Mouse (Mus musculus) megakaryocyte, adult 5-6 weeks (primary cell): ENCODE results near the gene Gpr55. TPM values are rescaled to one million over a fixed set of nuclear protein-coding genes. Genes with fewer than 3 reads are reported as not detected.
"Not testable (repeated sequence)": the region's sequence is repeated elsewhere in the genome, so short reads cannot be mapped to it uniquely, and the experiment has no call there.

Source experiments
- ATAC-seq: 2 replicates; pipeline ENCODE4 v1.8.0; 2016; ENCODE audit warnings: mild to moderate bottlenecking, inconsistent platforms; ENCODE audit not compliant: poor library complexity, severe bottlenecking
- total RNA-seq, 2 experiments: library from RNA; stranded (forward) in 1 of 2; stranded (reverse) in 1 of 2; fragments of 153-499, 151-499 nt in 1 of 2; fragments of 221-1000, 200-1000 nt in 1 of 2; gene quantifications; 2 replicates each; pipeline versions ENCODE4 v1.2.3 to v1.2.4; 2015 to 2017

The Gpr55 gene
- 0.07 TPM in 2 replicates for total RNA-seq (2015)
- 0.33 and 0.53 TPM in 2 replicates for total RNA-seq (2017)

DNA sequence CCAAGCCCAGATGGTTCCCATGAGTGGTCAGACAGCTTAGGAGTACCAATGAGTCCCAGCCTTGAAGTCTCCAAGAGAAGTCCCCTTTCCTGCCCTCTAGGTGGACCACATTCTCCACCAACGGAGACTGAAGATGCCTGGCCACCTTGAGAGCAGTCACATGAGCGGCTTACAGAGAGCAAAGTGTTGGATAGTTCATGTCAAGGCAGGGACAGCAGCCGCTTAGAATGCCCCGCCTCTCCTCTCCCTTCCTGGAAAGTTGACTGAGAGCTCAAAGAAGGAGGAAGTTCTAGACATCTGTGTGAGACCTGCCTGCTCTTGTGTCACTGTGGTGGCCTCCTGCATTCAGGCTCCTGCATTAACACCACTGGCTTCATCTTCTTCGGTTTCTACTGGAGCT lies at the start of gene Gpr55:
Gpr55 (minus strand) TSS at position 135 of the 400 bp plus-strand sequence.
- ATAC-seq, result peak; percentile 78

DNA sequence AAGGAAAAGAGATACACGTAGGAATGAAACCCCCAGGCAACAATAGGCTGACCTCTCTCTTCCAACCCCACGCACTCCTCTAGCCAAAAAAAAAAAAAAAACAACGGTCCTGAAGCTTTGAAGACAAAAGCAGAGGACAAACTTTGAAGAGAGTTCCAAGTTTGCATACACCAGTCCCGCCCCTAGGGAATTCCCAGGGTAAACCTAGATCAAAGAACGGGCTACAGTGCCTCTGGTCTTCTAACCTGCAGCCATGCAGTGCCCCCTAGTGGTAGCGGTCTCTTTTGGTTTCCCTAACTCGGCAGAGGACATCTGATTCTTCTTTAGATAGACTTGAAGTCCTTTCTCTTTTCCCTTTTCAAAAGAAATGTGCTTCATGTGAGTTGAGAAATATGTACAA lies 47.0 kb upstream of the Gpr55 start:
- peak; percentile 77 for ATAC-seq

DNA sequence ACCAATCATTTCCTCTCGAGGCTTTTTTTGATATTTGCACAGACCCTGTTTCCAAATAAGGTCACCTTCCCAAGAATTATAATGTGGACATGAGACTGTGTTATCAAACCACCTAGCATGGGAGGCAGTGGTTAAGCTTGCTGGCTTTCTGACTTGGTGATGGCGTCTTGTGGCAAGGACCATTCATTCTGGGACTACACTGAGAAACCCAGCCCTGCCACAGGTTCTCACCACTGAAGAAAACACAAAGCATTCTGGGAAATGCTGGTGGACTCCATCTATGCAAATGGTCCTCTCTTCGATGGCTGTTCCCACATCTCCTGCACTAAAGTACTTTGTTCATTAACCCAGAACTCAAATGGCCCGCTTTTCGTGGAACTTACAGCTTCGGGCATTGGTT lies 45.2 kb upstream of the Gpr55 start:
- ATAC-seq, result no peak

DNA sequence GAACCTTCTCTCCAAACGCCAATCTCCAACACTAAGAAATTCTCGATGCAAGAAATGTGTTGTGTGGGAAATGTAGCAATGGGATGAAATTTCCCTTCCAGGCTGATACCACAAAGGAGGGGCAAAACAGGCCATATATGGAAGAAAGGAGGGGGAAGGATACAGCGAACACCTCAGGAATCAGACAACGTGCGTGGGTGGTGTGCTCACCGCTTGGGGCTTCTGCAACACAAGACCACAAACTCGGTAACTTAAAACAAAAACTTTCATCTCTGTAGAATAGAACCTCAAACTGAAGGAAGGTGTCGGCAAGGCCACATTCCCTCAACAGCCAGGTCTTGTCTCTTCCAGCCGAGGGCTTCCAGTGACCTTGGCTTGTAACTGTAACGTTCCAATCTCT lies 44.7 kb upstream of the Gpr55 start:
- ATAC-seq, result no peak

DNA sequence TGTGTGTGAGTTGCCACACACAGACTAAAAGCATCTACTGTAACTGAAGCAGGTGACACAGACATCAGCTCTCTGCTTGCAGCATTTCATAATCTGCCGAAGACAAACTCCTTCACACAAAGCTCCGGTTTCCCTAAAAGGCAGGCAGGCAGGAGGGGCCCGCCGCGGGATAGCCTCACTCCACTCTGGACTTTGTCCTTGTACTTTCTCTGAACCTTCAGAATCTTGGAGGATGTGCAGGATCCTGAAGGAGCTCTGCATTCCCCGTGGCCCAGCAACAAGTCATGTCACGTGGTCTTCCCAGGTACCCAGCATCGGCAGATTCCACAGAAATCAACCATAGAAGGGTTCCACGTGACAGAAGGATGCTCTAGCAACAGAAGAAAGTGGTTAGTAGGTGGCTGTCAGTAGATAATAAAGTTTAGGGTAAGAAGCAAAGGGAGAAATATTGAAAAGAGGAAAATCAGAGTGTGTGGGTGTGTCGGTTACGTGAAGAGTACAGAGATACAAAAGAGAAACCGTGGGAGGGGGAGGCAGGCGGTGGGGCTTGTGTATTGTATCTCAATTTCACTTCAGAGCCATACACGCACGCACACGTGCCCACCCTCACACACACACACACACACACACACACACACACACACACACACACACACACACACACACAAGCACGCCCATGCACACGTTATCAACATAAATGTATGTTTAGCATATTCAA lies 39.2 kb upstream of the Gpr55 start:
- ATAC-seq, result no peak

DNA sequence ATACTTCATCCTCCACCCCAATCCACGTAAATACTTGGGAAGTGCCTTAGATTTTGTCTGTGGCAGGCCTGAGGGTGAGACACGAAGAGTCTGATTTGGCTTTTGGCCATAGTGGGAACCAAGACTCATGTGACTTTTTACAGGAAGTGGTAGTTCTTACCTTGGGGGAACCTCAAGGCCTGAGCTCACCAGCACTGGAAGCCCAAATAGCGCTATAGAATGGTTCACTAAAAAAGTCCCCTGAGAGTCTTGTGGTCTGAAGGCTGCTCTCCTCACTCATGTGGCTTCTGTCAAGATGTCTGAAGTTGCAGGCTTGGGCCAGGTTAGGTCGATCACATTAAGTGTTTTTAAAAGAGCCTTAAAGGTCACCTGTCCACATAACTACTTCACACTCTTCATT lies 37.2 kb upstream of the Gpr55 start:
- peak; percentile 54 for ATAC-seq

DNA sequence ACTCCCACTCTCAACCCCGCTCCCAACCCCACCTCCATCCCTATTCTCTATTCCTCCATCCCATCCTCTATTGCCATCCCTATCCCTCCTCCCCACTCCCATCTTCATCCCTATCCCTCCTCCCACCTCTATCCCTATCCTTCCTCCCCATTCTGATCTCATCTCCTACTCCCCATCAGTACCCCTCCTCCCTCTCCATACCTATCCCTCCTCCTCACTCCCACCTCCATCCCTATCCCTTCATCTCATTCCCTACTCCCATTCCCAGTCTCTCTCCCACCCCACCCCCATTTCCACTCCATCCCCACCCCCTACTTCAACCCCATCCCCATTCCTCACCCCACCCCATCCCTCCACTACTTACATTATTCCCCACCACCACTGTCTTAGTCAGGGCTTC lies 36.4 kb upstream of the Gpr55 start:
- ATAC-seq, result no peak

DNA sequence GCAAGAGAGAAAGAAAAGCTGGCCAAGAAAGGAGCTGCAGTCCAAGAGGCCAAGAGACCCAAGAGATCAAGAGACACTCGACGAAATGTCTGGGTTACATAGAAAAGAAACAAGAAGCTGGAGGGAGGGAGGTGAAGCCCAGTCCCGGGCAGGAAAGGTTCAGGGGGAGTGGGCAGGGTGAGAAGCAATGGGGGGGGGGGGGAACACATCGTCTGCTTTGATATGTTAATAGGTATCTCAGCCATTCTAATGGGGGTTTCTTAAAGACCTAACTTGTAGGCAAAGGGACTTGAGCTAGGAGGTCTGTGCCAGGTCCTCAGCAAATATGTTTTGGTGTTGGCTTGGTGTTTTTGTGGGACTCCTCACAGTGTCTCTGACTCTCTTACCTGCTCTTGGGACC lies 32.7 kb upstream of the Gpr55 start:
- ATAC-seq, result no peak

DNA sequence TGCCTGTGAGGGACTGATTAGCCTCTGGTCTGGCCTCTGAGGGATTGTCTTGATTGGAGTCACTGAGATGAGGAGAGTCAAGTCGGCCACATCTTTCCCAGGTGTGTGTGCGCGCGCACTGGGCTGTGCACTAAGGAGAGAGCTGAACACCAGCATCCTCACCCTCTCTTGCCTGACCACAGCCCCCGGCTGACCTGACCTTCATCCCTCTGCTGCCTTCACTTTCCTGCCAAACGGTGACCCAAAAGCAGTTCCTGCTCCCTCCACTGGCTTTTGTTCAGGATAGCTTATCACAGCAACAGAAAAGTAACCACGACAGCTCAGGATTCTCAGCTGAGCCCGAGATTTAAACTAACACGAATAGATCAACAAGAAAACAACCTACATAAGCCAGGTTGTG lies 31.4 kb upstream of the Gpr55 start:
- no peak for ATAC-seq

DNA sequence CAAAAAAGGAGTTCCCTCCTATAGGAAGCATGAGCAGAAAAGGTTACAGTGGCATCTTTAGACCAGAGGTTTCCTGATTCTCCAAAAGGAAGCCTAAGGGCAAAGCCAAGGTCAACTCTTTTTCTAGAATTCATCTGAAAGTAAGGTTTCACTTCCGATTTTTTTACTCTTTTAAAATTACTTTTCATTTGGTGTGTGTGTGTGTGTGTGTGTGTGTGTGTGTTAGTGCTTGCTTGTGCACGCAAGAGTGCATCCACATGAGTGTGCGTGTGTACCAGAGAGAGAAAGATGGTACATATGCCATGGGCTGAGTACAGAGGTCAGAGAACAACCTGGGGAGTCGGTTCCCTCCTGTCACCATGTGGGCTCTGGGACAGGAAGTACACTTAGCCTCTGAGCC lies 28.1 kb upstream of the Gpr55 start:
- not testable (repeated sequence) for ATAC-seq

DNA sequence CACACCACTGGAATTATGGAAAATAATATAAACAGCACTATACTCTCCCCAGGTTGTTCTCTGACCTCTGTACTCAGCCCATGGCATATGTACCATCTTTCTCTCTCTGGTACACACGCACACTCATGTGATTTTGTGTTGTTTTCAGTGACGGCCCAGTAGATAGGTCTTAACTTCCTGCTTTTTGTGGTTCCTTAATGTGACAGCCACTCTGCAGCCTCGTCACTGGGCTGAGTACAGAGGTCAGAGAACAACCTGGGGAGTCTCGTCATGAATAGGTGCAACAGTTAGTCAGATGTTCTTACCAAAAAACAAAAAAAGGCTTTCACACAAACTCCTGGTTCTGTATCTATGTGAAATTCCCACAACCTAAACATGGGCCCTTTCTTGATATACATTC lies 27.5 kb upstream of the Gpr55 start:
- peak; percentile 89 for ATAC-seq

DNA sequence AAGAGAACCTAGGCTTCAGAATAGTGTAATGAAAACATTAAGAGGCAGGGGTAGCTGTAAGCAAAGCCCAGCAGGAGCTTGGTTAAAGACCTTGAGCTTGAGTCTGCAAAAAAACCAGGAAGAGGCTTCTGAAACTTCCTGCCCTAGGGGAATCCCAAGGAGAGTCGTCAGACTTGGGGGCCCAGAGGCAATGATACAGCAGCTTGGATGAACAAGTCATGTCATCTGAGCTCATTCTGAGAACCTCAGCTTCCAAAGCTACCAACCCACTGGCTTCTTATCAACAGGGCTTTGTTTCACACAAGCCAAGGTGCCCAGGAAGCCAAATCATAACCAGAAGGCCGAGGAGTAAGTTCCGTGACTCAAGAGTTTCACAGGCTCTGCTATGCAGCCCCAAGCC lies 25.0 kb upstream of the Gpr55 start:
- no peak for ATAC-seq

DNA sequence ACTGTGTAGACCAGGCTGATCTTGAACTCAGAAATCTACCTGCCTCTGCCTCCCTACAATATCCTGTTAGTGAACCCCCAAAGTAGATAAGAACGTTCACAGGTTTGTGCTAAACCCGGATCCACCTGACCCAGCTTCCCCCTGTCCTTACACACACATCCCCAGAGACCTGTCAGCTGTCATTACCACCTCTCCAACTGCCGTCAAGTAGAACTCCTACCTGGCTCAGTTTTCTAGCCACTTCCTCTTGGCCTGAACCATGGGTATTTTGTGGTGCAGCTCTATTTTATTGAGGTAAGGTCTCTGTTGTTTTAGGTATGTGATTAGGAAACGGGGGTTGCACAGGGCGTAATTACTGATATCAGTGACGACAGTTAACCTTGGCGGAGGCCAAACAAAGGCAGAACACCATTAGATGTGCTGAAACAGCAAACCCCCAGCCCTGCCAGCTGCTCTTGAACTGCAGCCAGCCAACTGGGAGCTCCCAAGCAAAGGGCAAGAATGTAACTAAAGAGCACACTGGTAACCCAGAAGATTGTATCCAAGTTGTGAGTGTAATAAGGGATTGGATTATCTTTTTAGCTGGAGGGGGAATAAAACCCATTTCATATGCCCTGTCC lies 21.0 kb upstream of the Gpr55 start:
- no peak for ATAC-seq

DNA sequence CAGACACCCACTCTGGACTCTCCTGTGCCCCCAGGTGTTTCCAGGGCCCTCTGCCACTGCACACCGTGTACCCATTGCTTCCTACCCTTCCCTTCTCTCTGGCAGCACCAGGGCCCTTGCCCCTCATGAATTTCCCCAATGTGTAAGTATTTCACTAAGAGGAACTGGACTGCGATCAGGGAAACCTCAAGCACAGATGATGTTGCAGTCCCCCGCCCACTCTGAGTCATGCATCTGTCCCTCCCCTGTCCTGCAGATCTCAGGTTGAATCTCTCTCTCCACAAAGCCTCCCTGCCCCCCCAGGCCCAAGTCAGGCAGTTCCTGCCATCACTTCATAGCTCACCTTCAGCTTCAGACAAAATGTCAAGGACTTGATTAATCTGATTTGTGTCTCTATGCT lies 16.9 kb upstream of the Gpr55 start:
- ATAC-seq, result peak; percentile 91

DNA sequence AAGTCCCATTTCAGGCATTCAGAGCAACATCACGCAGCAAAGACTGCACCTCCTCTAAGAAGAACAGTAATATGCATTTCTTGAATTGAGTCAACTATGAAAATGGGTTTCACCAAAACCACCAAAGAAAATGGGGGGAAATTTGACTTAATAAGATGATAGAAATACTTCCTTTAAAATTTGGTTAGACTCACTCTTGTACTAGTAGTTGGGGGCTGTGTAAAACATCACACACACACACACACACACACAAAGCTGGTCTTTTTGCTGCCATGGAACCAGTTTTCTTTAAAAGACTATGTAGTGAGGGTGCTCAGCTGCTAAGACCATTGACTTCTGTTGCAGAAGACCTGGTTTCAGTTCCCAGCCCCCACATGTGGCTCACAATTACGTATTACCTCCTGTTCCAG lies 12.7 kb upstream of the Gpr55 start:
- ATAC-seq, result no peak

DNA sequence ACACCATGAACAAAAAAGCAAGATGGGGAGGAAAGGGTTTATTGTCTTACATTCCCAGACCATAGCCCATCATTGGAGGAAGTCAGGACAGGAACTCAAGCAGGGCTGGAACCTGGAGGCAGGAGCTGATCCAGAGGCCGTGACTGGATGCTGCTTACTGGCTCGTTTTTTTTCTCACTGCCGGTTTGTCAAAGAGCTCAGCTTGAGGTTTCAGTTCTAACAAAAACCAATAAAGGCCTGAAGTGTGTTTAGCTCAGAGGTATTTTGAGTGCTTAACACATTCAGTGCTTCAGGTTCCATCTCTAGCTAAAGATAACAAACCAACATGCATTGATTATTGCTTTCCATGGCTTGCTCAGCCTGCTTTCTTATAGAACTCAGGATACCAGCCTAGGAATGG lies 11.5 kb upstream of the Gpr55 start:
- no peak for ATAC-seq

DNA sequence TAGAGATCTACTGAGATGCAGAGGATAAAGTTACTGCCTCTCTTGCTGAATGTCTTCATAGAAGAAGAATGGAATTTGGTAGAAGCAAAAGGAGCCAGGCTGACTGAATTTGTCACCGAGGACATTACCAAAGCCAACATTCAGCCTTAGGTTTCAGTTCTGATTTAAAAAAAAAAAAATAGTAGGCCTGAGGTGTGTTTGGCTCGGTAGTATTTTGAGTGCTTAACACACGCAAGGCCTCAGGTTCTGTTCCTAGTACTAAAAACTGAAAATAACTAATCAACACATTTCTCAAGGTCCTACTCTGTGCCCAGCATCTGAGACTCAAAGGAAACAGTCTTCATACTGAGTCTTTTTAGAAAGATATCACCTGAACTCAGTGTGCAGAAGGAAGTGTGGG lies 10.3 kb upstream of the Gpr55 start:
- ATAC-seq, result no peak

DNA sequence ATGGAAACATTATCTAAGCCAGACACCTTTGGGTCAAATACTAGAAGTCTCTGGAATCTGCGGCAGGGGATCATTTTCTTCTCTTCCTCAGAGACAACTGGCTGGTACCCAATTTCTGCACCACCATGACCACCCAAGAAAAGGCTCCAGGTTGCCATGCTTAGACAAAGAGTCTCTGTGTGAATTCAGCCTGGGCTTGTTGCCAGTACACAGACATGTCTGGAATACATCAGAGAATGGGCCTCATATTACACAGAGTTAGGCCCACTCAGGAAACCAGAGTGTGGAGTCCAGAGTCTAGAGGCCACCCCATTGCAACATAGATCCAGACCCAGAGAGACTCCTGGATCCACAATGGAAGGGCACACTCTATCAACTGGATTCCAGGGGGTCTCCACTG lies 8.7 kb upstream of the Gpr55 start:
- ATAC-seq, result no peak

DNA sequence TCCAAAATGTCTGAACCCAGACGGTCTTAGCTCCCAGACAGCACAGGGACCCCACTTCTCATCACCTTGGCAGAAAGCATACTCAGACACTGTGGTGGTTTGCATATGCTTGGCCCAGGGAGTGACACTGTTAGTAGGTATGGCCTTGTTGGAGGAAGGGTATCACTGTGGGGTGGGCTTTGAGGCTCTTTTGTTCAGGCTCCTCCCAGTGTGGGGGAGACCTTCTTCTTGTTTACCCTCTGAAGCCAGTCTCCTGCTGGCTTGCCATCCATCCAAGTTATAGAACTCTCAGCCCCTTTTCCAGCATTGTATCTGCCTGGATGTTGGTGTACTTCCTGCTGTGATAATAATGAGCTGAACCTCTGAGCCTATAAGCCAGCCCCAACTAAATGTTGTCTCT lies 8.3 kb upstream of the Gpr55 start:
- no peak for ATAC-seq

DNA sequence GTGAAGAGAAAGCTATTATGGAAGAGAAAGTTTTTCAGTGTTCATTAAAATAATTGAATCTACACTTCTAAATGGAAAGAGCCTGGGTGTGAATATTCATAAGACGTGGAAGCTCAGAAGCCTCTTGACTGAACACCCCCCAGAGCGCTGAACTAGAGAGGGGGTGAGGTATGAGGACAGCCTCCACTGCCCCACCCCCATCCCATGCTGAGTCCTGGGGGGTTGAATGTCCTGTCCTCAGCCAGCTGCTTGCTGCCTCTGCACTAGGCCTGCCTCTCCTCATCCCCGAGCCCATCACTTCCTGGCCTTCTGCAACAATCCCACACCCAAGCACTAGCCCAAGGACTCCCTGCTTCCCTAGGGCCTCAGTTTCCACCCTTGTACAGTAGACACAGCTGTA lies 5.0 kb upstream of the Gpr55 start:
- no peak for ATAC-seq

DNA sequence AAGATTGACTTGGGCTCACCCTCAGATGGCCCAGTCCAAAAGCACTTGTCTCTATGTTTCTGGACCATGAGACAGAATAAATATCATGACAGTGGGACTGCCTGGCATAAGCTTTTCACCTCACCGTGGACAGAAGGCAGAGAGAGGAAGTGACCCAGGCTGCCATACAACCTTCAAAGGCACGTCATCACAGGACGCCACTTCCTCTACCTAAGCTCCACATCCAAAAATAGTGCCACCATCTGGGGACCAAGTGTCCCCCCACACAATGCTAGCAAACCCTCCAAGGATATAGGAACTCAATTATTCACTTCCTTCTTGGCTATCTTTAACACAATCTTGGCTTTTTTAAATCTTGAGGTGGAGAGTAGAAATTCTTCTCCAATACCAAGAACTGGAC lies 1.3 kb upstream of the Gpr55 start:
- ATAC-seq, result peak; percentile 72

DNA sequence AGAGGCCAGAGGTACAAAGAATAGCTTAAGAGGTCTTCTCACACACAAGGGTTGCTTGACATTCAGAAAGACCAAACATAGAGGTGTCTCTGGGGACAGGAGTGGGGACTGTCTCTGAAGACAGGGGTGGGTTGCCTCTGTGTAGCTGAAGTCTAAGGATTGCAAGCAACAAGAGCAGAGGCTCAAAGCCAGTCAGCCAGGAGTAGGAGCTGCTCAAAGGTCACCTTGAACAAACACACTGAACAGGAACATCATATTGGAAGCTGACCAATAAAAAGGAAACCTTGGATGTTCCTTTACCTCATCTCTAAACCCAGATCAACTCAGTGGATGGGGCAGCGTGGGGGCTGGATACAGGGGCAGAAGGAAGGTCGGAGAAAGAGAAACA lies 924 bp downstream of the Gpr55 start:
- ATAC-seq, result no peak
